Mouse (Mus musculus): Measurements from ENCODE around the gene Ttc25. TPM values are rescaled to one million over a fixed set of nuclear protein-coding genes. Genes with fewer than 3 reads are reported as not detected.

The Ttc25 gene
- polyA plus RNA-seq, 1 experiment from 2014 or later: 0.06 TPM

DNA sequence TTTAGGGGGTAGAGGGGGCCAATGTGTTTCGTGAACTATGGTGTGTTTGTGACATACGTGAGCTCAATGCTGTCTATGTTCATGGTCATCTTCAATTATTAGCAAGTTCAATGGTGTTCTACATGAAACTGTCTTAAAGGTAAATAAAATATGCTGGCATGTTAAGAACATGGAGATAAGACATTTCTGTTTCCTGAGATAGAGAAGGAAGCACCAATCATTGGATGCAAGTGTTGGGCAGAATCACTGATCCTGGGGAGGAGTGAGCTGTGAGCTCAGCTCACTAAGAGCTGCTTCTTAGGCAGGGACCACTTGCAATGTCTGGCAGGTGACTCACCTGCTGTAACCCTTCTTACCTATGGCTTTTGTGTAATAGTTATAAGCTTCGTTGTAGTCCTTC, 56.0 kb downstream of the Ttc25 start:
- Histone ChIP-seq H3K27ac (ENCODE audit: low read length) (no peak overlapping the region), H3K27me3 (ENCODE audit: control insufficient read depth, insufficient read depth, low read depth, low read length) (no peaks in the 10 kb centered on the region), H3K4me3 (ENCODE audit: low read depth, low read length) (no peak overlapping the region), H3K36me3 (ENCODE audit: control insufficient read depth, insufficient read depth) (peaks cover 35% of the 10 kb centered on the region), H3K4me2 (ENCODE audit: low read depth, low read length) (no peak overlapping the region), H3K9me3 (replicated peaks; ENCODE audit: control insufficient read depth, low read length) (no peaks in the 10 kb centered on the region), H3K9ac (ENCODE audit: low read depth, low read length) (no peak overlapping the region), H3K4me1 (ENCODE audit: control insufficient read depth, low read depth, low read length) (no peaks in the 10 kb centered on the region; the same call in 1 of the 2 replicates)
- 86% methylated on average over 3 of the region's 3 CpGs for WGBS (ENCODE audit: insufficient replicate concordance)
- ATAC-seq (ENCODE audit: low read depth): no peak

DNA sequence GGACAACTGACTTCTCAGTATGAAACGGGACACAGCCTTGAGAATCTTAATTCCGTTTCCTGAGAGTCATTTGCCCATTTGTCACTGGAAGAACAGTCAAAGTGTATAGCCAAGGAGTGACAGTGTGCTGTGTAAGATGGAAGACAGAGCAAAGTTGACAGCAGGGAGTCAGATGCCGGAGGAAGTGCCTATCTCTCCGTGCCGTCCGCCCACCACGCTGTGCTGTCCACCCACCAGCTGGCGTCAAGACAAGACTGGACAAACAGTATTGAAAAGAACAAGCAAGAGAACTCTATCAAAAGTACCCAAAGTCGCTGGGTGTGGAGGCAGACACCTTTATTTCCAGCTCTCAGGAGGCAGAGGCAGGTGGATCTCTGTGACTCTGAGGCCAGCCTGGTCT, 57.7 kb downstream of the Ttc25 start:
- Histone ChIP-seq H3K4me3 (ENCODE audit: low read depth, low read length) (no peak overlapping the region), H3K36me3 (ENCODE audit: control insufficient read depth, insufficient read depth) (peaks cover 22% of the 10 kb centered on the region), H3K4me2 (ENCODE audit: low read depth, low read length) (no peak overlapping the region), H3K27ac (ENCODE audit: low read length) (no peak overlapping the region), H3K27me3 (ENCODE audit: control insufficient read depth, insufficient read depth, low read depth, low read length) (no peaks in the 10 kb centered on the region), H3K9ac (ENCODE audit: low read depth, low read length) (no peak overlapping the region), H3K4me1 (ENCODE audit: control insufficient read depth, low read depth, low read length) (no peaks in the 10 kb centered on the region; the same call in 1 of the 2 replicates), H3K9me3 (replicated peaks; ENCODE audit: control insufficient read depth, low read length) (no peaks in the 10 kb centered on the region)
- ATAC-seq (ENCODE audit: low read depth): no peak
- WGBS (ENCODE audit: insufficient replicate concordance): 73% methylated on average over 9 of the region's 9 CpGs

- 74% methylated on average over 8 of the region's 8 CpGs for WGBS (ENCODE audit: insufficient replicate concordance)
- no peak for ATAC-seq (ENCODE audit: low read depth)
- peaks cover 20% of the 10 kb centered on the region for H3K36me3 ChIP-seq (ENCODE audit: control insufficient read depth, insufficient read depth)
These were observed 58.4 kb downstream of the Ttc25 start for GRCm38 (mm10) chr11:100603813-100604212.

DNA sequence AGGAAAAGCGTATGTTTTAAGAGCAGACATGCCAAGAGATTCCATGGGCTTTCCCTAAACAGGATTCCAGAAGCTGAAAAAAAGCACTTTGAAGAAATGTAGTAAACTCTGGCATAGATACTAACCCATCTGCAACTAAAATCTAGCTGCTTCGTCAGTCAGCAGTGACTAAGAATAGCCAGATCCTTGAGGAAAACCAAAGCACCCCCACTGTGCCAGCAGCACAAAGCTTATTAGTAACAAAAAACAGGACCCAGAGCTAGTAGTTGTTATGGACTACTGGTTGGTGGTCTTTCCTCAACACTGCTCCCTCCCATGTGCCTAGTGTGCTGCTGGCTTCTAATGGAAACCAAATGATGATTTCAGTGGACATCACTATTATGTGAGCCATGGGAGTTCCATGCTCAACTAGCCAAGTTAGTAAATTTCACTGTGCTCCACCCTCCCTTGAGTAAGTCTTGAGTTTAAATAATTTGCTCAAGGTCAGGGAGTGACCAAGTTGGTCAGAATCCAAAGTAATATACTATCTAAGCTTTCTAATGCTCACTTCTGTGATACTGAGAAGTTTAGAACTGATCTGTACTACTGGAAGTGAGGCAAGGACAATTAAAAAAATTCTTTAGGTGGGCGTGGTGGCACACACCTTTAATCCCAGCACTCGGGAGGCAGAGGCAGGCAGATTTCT, 59.1 kb downstream of the Ttc25 start:
- Histone ChIP-seq H3K9me3 (replicated peaks; ENCODE audit: control insufficient read depth, low read length) (no peaks in the 10 kb centered on the region), H3K4me2 (ENCODE audit: low read depth, low read length) (no peak overlapping the region), H3K36me3 (ENCODE audit: control insufficient read depth, insufficient read depth) (peaks cover 13% of the 10 kb centered on the region), H3K4me1 (ENCODE audit: control insufficient read depth, low read depth, low read length) (no peaks in the 10 kb centered on the region; the same call in 1 of the 2 replicates), H3K27ac (ENCODE audit: low read length) (no peak overlapping the region), H3K27me3 (ENCODE audit: control insufficient read depth, insufficient read depth, low read depth, low read length) (no peaks in the 10 kb centered on the region), H3K4me3 (ENCODE audit: low read depth, low read length) (no peak overlapping the region), H3K9ac (ENCODE audit: low read depth, low read length) (no peak overlapping the region)
- no peak for ATAC-seq (ENCODE audit: low read depth)
- 68% methylated on average over 4 of the region's 4 CpGs for WGBS (ENCODE audit: insufficient replicate concordance)

More at GRCm38 (mm10) chr11:100603813-100604212, 58.4 kb downstream of the Ttc25 start:
- no peak overlapping the region for H3K9ac ChIP-seq (ENCODE audit: low read depth, low read length)
- no peaks in the 10 kb centered on the region for H3K9me3 ChIP-seq (replicated peaks; ENCODE audit: control insufficient read depth, low read length)
- H3K4me1 ChIP-seq (ENCODE audit: control insufficient read depth, low read depth, low read length): no peaks in the 10 kb centered on the region; the same call in 1 of the 2 replicates
- H3K4me3 ChIP-seq (ENCODE audit: low read depth, low read length): no peak overlapping the region
- H3K27me3 ChIP-seq (ENCODE audit: control insufficient read depth, insufficient read depth, low read depth, low read length): no peaks in the 10 kb centered on the region
- H3K4me2 ChIP-seq (ENCODE audit: low read depth, low read length): no peak overlapping the region
- no peak overlapping the region for H3K27ac ChIP-seq (ENCODE audit: low read length)

GRCm38 (mm10) chr11:100605451-100605850, 60.0 kb downstream of the Ttc25 start:
- Histone ChIP-seq H3K9me3 (replicated peaks; ENCODE audit: control insufficient read depth, low read length) (no peaks in the 10 kb centered on the region), H3K4me3 (ENCODE audit: low read depth, low read length) (no peak overlapping the region), H3K27me3 (ENCODE audit: control insufficient read depth, insufficient read depth, low read depth, low read length) (no peaks in the 10 kb centered on the region), H3K4me1 (ENCODE audit: control insufficient read depth, low read depth, low read length) (no peaks in the 10 kb centered on the region; the same call in 1 of the 2 replicates), H3K36me3 (ENCODE audit: control insufficient read depth, insufficient read depth) (peaks cover 7% of the 10 kb centered on the region), H3K4me2 (ENCODE audit: low read depth, low read length) (no peak overlapping the region), H3K9ac (ENCODE audit: low read depth, low read length) (no peak overlapping the region), H3K27ac (ENCODE audit: low read length) (no peak overlapping the region)
- no peak for ATAC-seq (ENCODE audit: low read depth)
- 88% methylated on average over 10 of the region's 10 CpGs for WGBS (ENCODE audit: insufficient replicate concordance)

DNA sequence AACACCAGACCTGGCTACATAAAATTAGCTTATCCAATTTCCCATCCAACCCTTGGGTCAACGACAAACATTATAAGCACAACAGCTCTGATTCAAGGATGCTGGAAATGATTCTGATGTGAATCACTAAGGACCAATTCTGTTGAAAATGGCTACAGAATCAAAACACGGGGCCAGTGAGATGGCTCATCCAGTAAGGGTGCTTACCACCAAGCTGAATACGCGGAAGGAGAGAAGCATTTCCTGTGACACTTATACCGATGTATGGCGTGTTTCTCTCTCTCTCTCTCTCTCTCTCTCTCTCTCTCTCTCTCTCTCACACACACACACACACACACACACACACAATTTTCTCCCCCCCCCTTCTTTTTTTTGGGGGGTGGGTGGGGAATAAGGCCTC, 61.7 kb downstream of the Ttc25 start:
- Histone ChIP-seq H3K4me1 (ENCODE audit: control insufficient read depth, low read depth, low read length) (no peaks in the 10 kb centered on the region; the same call in 1 of the 2 replicates), H3K27ac (ENCODE audit: low read length) (no peak overlapping the region), H3K4me3 (ENCODE audit: low read depth, low read length) (no peak overlapping the region), H3K27me3 (ENCODE audit: control insufficient read depth, insufficient read depth, low read depth, low read length) (no peaks in the 10 kb centered on the region), H3K9ac (ENCODE audit: low read depth, low read length) (no peak overlapping the region), H3K36me3 (ENCODE audit: control insufficient read depth, insufficient read depth) (peaks cover 3% of the 10 kb centered on the region), H3K9me3 (replicated peaks; ENCODE audit: control insufficient read depth, low read length) (no peaks in the 10 kb centered on the region), H3K4me2 (ENCODE audit: low read depth, low read length) (no peak overlapping the region)
- no peak for ATAC-seq (ENCODE audit: low read depth)
- WGBS (ENCODE audit: insufficient replicate concordance): 84% methylated on average over 6 of the region's 6 CpGs

DNA sequence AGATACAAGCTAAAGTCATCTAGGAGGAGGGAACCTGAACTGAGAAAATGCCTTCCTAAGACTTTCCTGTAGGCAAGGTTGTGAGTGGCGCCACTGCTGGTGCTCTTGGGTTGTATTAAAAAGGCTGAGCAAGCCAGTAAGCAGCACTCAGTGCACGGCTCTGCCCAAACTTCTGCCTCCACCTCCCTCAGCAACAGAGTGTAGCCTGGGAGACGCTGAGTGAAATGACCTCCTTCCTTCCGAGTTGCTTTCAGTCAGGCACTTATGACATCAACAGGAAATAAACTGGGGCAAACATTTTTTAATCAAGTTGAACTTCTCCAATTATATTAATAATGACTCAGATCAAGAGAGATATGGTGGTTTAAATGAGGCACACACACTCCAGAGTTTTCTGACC, 63.4 kb downstream of the Ttc25 start:
- WGBS (ENCODE audit: insufficient replicate concordance): 63% methylated on average over 4 of the region's 4 CpGs
- no peak for ATAC-seq (ENCODE audit: low read depth)
- Histone ChIP-seq H3K9me3 (replicated peaks; ENCODE audit: control insufficient read depth, low read length) (no peaks in the 10 kb centered on the region), H3K4me3 (ENCODE audit: low read depth, low read length) (no peak overlapping the region), H3K4me1 (ENCODE audit: control insufficient read depth, low read depth, low read length) (no peaks in the 10 kb centered on the region), H3K36me3 (ENCODE audit: control insufficient read depth, insufficient read depth) (peaks cover 3% of the 10 kb centered on the region; the same call in 1 of the 2 replicates), H3K27me3 (ENCODE audit: control insufficient read depth, insufficient read depth, low read depth, low read length) (no peaks in the 10 kb centered on the region), H3K27ac (ENCODE audit: low read length) (no peak overlapping the region), H3K4me2 (ENCODE audit: low read depth, low read length) (no peak overlapping the region), H3K9ac (ENCODE audit: low read depth, low read length) (no peak overlapping the region)

DNA sequence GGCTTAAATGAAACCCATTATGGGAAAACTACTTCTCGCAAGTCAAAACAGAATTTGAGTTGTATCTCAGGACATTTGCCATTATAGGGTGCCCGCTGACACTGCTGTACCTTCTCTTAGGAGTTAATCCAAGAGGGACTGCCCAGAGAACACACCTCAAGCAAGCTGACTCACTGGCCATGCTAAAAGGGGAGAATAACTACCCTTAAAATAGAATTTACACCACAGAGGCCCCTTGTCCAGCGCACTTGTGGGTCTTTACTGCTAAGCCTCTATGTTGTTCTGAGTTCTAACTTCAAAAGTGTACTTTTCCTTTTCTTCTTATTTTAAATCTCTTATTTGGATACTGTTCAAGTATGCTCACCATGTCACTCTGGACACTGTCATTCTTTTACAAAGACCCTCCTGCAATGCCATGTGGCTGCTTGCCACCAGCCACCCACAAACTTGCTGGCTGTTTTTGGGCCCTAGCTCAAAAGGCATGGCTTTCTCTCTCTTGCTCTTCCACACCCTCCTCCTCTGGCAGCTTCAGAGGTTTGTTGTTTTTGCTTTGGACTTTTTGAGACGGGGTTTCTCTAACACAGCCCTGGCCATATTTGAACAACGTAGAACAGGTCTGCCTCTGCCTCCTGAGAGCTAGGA, 64.1 kb downstream of the Ttc25 start:
- H3K9me3 ChIP-seq (replicated peaks; ENCODE audit: control insufficient read depth, low read length): no peaks in the 10 kb centered on the region
- H3K4me2 ChIP-seq (ENCODE audit: low read depth, low read length): no peak overlapping the region
- H3K27me3 ChIP-seq (ENCODE audit: control insufficient read depth, insufficient read depth, low read depth, low read length): no peaks in the 10 kb centered on the region
- no peaks in the 10 kb centered on the region for H3K4me1 ChIP-seq (ENCODE audit: control insufficient read depth, low read depth, low read length)
- no peak overlapping the region for H3K4me3 ChIP-seq (ENCODE audit: low read depth, low read length)
- H3K27ac ChIP-seq (ENCODE audit: low read length): no peak overlapping the region
- 79% methylated on average over 5 of the region's 5 CpGs for WGBS (ENCODE audit: insufficient replicate concordance)
- no peak overlapping the region for H3K9ac ChIP-seq (ENCODE audit: low read depth, low read length)
- H3K36me3 ChIP-seq (ENCODE audit: control insufficient read depth, insufficient read depth): peaks cover 3% of the 10 kb centered on the region; the same call in 1 of the 2 replicates
- ATAC-seq (ENCODE audit: low read depth): no peak

- no peak overlapping the region for H3K4me2 ChIP-seq (ENCODE audit: low read depth, low read length)
- H3K4me3 ChIP-seq (ENCODE audit: low read depth, low read length): no peak overlapping the region
- no peaks in the 10 kb centered on the region for H3K9me3 ChIP-seq (replicated peaks; ENCODE audit: control insufficient read depth, low read length)
- no peaks in the 10 kb centered on the region for H3K4me1 ChIP-seq (ENCODE audit: control insufficient read depth, low read depth, low read length)
- no peak overlapping the region for H3K9ac ChIP-seq (ENCODE audit: low read depth, low read length)
- H3K27ac ChIP-seq (ENCODE audit: low read length): no peak overlapping the region
- no peak for ATAC-seq (ENCODE audit: low read depth)
- H3K27me3 ChIP-seq (ENCODE audit: control insufficient read depth, insufficient read depth, low read depth, low read length): no peaks in the 10 kb centered on the region
- peaks cover 3% of the 10 kb centered on the region; the same call in 1 of the 2 replicates for H3K36me3 ChIP-seq (ENCODE audit: control insufficient read depth, insufficient read depth)
- 68% methylated on average over 9 of the region's 9 CpGs for WGBS (ENCODE audit: insufficient replicate concordance)
These were observed 64.7 kb downstream of the Ttc25 start for GRCm38 (mm10) chr11:100609997-100610680.

All from liver, embryonic 16.5 days (tissue).